Mouse (Mus musculus): ENCODE data around the gene Fam45a. TPM values are rescaled to one million over a fixed set of nuclear protein-coding genes. Genes with fewer than 3 reads are reported as not detected.
"Not testable (repeated sequence)": the region's sequence is repeated elsewhere in the genome, so short reads cannot be mapped to it uniquely, and the experiment has no call there.

Gene Fam45a
- total RNA-seq, 2 experiments from 2014 or later: 11.7 to 14.0 TPM

DNA sequence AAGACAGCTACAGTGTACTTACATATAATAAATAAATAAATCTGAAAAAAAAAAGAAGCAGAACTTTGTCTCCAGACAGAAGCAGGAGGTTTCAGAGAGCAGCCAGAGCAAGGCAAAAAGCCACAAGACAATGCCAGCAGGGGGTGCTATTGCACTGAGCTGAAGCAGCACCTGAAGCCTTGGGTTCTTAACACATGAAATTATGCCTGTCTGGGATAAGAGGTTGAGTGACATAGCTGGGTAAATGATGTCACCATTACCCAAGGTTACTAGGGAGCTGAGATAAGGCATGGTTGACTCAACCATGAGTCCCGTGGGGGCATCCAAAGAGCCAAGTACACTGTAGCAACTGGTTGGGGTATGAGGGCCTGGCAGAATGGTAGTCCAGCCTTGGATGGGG is 26.4 kb downstream of the Fam45a start:
- ATAC-seq (replicated peaks; ENCODE audit: low FRiP score, poor library complexity, severe bottlenecking): peak; percentile 90

DNA sequence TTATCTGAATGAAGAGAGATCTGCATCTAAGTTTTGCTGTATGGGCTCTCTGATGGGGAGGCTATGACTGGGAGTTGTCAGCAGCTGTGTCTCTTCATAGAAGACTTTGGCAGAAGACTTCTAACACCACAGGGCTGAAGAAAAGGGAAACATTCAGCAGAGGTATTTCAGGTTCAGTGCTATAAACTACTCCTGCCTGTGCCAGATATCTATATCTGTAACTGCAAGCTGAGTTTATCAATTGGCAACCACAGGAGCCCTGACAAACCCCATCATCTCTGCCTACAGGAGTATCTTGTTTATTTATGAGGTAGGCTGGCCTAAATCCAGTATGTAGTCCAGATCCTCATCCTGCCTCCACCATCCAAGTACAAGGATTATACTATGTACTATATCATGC is 31.9 kb downstream of the Fam45a start:
- ATAC-seq (replicated peaks; ENCODE audit: low FRiP score, poor library complexity, severe bottlenecking): peak; percentile 82

DNA sequence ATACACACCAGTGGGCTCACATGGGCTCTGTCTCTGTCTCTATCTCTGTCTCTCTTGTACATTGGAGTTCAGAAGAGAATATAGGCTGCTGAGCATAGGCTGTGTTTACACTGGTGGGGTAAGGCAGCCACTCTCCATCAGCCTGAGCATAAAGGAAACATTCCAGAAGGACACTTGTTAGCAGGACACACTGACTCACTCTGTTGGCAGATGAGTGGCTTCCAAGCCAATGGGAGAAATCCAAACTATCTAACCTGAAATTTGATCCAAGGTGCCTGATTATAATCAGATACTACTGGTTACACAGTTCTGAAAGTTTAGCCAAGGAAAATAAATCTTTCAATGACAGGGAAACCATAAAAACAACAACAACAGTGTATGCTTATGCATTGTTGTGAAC is 34.3 kb downstream of the Fam45a start:
- no peak for ATAC-seq (replicated peaks; ENCODE audit: low FRiP score, poor library complexity, severe bottlenecking)

DNA sequence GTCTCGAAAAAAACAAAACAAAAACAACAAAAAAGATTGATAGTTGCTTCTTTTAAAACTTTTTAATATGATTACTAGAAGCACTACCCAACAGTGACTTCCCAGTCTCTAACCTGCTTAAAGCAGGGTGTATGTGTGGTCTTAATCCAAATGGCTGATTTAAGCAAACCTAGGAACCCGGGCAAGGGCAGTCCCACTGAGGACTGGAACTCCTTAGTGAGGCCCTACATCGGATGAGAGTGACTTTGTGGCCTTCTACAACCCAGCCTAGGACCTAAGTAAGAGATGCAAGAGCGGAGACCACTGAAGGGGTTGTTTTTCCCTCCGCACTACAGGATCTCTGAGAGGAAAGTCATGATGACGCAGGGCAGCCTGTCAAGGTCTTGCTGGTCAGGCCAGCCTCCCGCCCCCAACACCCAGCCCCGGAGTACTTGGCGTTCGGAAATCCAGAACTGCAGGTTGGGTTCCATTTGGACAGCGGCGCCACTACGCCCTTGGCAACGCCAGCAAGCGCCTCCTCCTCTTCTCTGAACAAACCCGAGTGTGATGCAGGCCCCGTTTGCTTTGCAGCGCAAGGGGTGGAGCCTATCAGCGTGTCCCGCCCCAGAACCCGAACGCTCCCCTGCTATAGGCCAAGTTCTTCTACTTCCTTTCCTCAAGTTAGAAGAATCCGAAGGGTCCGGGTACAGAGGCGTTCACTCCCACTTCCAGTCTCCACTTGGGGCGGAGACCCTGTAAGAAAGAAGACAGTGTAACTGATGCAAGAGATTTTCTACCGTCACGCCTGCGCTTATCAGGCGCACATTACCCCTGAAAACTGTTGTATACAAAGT is 49.7 kb downstream of the Fam45a start, which contains the start of gene Sfxn4:
Sfxn4 (minus strand) TSS at position 612 of the 833 bp plus-strand sequence.
- peak; percentile 98 for ATAC-seq (replicated peaks; ENCODE audit: low FRiP score, poor library complexity, severe bottlenecking)

DNA sequence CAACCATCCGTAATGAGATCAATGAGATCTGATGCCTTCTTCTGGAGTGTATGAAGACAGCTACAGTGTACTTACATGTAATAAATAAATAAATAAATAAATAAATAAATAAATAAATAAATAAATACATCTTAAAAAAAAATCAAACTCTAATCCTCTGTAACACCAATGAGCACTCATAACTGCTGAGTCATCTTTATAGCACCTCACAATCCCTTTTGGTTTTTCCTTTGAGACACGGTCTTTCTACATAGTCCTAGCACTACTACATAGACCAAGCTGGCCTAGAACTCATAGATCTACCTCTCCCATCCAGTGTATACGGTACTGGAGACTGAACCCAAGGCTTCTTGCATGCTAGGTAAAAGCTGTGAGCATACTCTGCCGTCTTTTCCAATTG is 54.8 kb downstream of the Fam45a start:
- not testable (repeated sequence) for ATAC-seq (replicated peaks; ENCODE audit: low FRiP score, poor library complexity, severe bottlenecking)

DNA sequence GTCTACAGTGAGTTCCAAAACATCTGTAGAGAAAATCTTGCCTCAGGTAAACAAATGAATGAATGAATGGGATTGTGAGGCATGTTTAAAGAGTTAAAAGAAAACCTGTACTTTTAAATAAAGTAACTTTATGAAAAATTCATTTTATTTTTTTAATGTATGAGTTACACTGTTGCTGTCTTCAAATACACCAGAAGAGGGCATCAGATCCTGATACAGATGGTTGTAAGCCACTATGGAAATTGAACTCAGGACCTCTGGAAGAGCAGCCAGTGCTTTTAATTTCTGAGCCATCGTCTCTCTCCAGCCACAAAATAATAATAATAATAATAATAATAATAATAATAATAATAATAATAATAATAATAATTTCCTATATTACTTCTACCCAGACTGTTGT is 59.1 kb downstream of the Fam45a start:
- ATAC-seq (replicated peaks; ENCODE audit: low FRiP score, poor library complexity, severe bottlenecking): no peak

DNA sequence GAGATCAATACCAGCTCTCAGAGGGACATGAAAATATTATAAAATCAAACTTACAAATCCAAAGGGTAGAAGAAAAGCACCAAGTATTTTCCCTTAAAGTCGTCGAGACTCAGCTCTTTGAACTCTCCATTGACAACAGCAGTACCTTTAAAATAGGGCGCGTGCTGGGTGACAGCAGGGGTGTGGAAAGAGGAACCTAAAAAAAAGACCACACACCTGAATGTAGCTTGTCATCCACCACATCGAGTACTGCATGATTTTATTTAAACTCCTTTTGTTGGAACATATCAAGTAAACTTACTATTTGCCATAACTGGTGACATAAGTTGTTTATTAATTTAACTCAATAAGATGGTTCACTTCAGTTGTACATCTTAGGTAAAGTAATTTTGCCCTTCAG is 60.0 kb downstream of the Fam45a start:
- no peak for ATAC-seq (replicated peaks; ENCODE audit: low FRiP score, poor library complexity, severe bottlenecking)

DNA sequence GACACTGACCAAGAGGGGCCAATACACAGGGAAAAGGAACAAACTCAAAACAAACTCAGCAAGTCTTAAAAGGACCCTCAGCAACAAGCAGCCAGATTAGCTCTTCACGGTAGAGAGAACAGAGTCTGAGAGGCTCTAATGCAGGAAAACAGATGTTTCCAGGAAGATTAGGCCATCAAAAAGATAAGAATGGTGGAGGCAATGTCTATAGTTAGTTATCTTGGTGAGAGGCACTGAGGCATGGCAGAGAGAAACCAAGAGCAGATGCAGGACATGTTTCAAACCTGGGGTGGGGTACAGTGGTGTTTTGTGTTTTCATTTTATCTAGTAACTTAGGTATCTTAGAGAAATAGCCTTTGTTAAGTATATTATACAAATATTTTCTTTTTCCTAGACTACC is 60.9 kb downstream of the Fam45a start:
- peak; percentile 43 for ATAC-seq (replicated peaks; ENCODE audit: low FRiP score, poor library complexity, severe bottlenecking)

DNA sequence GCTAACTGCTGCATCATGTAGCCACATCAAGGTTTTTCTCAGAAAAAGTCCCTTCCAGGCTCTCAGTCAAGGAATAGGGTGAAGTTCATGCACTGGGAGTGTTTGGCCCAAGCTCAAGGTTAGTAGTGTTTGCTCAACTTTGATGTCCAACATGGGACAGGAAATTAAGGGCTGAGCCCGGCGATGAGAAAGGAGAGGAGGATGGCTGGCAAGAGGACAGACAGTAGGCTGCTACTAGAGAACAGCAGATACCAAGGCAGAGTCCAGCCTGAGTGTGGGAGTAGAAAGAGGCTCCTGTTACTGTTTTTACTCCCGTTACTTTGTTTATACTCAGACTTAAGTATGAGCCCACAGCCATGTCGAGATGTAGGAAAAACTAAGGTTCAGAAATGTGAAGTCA is 62.1 kb downstream of the Fam45a start:
- ATAC-seq (replicated peaks; ENCODE audit: low FRiP score, poor library complexity, severe bottlenecking): peak; percentile 42

DNA sequence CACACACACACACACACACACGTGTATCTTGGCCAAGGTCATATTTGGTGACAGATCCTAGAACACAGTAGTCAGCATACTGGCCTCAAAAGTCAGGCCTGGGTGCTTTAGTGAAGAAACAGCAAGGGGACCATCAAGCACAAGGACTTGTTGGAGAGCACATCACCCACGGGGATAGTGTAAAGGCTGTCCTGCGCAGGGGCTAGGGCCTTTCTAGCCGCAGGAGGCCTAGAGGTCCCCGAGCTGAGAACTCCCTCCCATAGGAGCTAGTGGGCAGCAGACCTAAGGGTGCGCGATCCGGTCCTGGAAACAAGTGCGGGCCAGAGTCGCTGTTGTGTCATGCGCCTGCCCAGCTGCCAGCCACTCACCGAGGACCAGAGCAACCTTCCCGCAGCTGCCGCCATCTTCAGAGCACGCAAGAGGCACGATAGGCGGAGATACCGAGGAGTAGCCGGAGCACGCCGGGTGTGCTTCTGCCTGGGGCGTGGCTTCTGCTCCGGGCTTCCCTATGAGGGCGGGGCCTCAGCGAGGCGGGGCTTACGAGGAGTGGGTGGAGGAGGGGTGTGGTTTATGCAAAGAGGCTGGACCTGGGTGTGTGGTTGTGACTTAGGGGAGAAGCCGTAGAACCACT is 62.8 kb downstream of the Fam45a start, which contains the start of gene Prdx3:
Prdx3 (minus strand) TSS at position 493 of the 631 bp plus-strand sequence.
- ATAC-seq (replicated peaks; ENCODE audit: low FRiP score, poor library complexity, severe bottlenecking): peak; percentile 91

DNA sequence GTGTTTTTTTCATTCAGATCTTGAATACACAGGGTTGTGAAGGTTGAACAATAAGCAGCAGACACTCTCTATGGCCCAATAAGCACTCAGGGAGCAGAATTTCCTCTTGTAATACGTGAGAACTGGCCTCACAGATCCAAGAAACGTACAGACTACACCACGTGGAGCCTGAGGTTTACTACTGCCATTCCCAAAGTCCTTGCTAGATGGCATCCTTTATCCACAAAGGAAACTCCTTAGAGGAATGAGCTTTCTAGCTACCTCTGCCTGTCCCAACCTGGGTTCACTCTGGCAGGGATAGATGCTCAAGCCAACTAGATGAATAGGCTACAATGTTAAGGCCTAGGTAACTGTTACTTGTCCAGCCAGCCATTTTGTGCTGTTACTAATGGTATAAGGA is 71.7 kb downstream of the Fam45a start:
- ATAC-seq (replicated peaks; ENCODE audit: low FRiP score, poor library complexity, severe bottlenecking): no peak

Other genes starting within 250 kb of the Fam45a start
- 12.1 and 15.5 TPM in 2 replicates for gene Cacul1, start 230.6 kb upstream of the Fam45a start, total RNA-seq (2015; ENCODE audit: low replicate concordance)
- 15.5 and 16.6 TPM in 2 replicates for gene Cacul1, start 230.6 kb upstream of the Fam45a start, total RNA-seq (2017; ENCODE audit: low replicate concordance)
- gene Nanos1, start 55.6 kb upstream of the Fam45a start, total RNA-seq (2015; ENCODE audit: low replicate concordance): 0.58 and 1.7 TPM in 2 replicates
- 1.6 and 2.9 TPM in 2 replicates for gene Nanos1, start 55.6 kb upstream of the Fam45a start, total RNA-seq (2017; ENCODE audit: low replicate concordance)
- gene Eif3a, start 20.9 kb upstream of the Fam45a start, total RNA-seq (2015; ENCODE audit: low replicate concordance): 63.8 and 94.0 TPM in 2 replicates
- gene Eif3a, start 20.9 kb upstream of the Fam45a start, total RNA-seq (2017; ENCODE audit: low replicate concordance): 68.9 and 152 TPM in 2 replicates
- 7.3 and 11.9 TPM in 2 replicates for gene Sfxn4, start 49.9 kb downstream of the Fam45a start, total RNA-seq (2015; ENCODE audit: low replicate concordance)
- 3.5 and 13.2 TPM in 2 replicates for gene Sfxn4, start 49.9 kb downstream of the Fam45a start, total RNA-seq (2017; ENCODE audit: low replicate concordance)
- 99.3 and 105 TPM in 2 replicates for gene Prdx3, start 63.0 kb downstream of the Fam45a start, total RNA-seq (2015; ENCODE audit: low replicate concordance)
- gene Prdx3, start 63.0 kb downstream of the Fam45a start, total RNA-seq (2017; ENCODE audit: low replicate concordance): 88.4 and 96.3 TPM in 2 replicates
- 2.7 and 12.1 TPM in 2 replicates for gene Grk5, start 78.2 kb downstream of the Fam45a start, total RNA-seq (2015; ENCODE audit: low replicate concordance)
- 5.2 and 14.6 TPM in 2 replicates for gene Grk5, start 78.2 kb downstream of the Fam45a start, total RNA-seq (2017; ENCODE audit: low replicate concordance)

Data from erythroblast, adult 5-6 weeks (primary cell).